8 mouse cellular contexts compared by ENCODE assay signal in the genomic region with DNA sequence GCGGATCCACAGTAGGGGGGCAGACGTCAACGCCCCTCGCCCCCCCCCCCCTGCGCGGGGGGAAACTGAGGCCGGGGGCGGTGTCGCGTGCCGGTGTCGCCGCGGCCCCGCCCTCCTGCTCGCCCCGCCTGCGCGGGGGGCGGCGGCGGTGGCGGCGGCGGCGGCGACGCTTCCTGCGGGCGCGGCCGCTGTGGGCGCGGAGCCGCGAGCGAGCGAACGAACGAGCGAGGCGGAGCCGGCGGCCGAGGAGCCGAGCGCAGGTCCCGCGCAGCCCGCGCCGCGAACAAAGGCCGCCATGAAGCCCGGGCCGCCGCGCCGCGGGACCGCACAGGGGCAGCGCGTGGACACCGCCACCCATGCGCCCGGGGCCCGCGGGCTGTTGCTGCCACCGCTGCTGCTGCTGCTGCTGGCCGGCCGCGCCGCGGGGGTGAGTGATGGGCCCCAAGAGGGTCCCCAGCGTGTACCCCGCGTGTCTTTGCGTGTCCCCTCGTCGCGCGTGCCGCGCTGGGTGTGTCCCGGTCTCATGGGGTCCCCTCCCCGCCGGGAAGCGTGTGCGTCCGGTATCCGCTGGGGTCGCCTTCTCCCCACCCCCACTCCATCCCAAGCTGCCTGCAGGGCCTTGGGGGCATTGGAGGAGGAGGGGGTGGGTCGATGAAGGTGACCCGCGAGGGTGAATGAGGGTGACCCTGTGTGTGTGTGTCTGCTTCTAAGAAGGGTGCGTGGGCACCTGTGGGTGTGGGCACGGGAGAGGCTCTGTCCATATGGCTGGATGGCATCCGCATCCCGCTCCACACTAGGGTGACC. TPM values are rescaled to one million over a fixed set of nuclear protein-coding genes. Genes with fewer than 3 reads are reported as not detected.
A peak's percentile ranks its signal among the peaks of the same experiment; 100 is the strongest.
DNase-seq lines count a peak whose midpoint lies in the region; ATAC-seq and TF ChIP-seq lines count a peak whose summit lies in the region.

A gene (plus strand): TSS at position 162 of the 804 bp plus-strand sequence.

- peak within 1 kb of the TSS; percentile 97 for H3K9ac ChIP-seq in hindbrain, embryonic 11.5 days (ENCODE audit: low read depth, low read length)
- peak within 1 kb of the TSS; percentile 97 for H3K9ac ChIP-seq in limb, embryonic 13.5 days
- peak within 1 kb of the TSS; percentile 98 for H3K9ac ChIP-seq in neural tube, embryonic 12.5 days

- H3K4me3 ChIP-seq in embryonic fibroblast, embryonic 13.5 days (ENCODE audit: insufficient read depth, low read length): peak within 1 kb of the TSS; percentile 80
- H3K4me3 ChIP-seq in hindbrain, embryonic 11.5 days (ENCODE audit: low read depth, low read length): peak within 1 kb of the TSS; percentile 83
- H3K4me3 ChIP-seq in limb, embryonic 13.5 days: peak within 1 kb of the TSS; percentile 91
- peak within 1 kb of the TSS; percentile 82 for H3K4me3 ChIP-seq in neural tube, embryonic 12.5 days

- no peak for DNase-seq in layer of hippocampus, adult 8-10 months (ENCODE audit: low spot score in 2 of 2)
- no peak for DNase-seq in layer of hippocampus, adult 9-10 months (ENCODE audit: low spot score)
- DNase-seq in ZHBTc4 (ENCODE audit: low read depth, low spot score): peak; percentile 32
- peak; percentile 63 for DNase-seq in hindbrain, embryonic 11.5 days (ENCODE audit: low spot score)
- DNase-seq in ovary, postnatal 14 days (ENCODE audit: low spot score): no peak

- H3K27me3 ChIP-seq in hindbrain, embryonic 11.5 days (ENCODE audit: control insufficient read depth, insufficient read depth, low read length): no peaks in the 10 kb centered on the region
- H3K27me3 ChIP-seq in limb, embryonic 13.5 days: no peaks in the 10 kb centered on the region
- peaks cover 8% of the 10 kb centered on the region; the same call in 1 of the 2 replicates for H3K27me3 ChIP-seq in neural tube, embryonic 12.5 days (replicated peaks)

- TF ChIP-seq POLR2A in embryonic fibroblast, embryonic 13.5 days (IDR thresholded peaks at IDR 0.05; ENCODE audit: low read depth, low read length): peak; percentile 37; the same call in 1 of the 2 replicates

- peak within 1 kb of the TSS; percentile 99 for H3K4me2 ChIP-seq in hindbrain, embryonic 11.5 days (replicated peaks; ENCODE audit: low read depth, low read length)
- peak within 1 kb of the TSS; percentile 96 for H3K4me2 ChIP-seq in limb, embryonic 13.5 days (replicated peaks)
- H3K4me2 ChIP-seq in neural tube, embryonic 12.5 days (replicated peaks): peak within 1 kb of the TSS; percentile 97

- H3K27ac ChIP-seq in embryonic fibroblast, embryonic 13.5 days (ENCODE audit: insufficient read depth, low read length): no peak within 1 kb of the TSS
- peak within 1 kb of the TSS; percentile 78 for H3K27ac ChIP-seq in hindbrain, embryonic 11.5 days (ENCODE audit: low read depth, low read length)
- H3K27ac ChIP-seq in limb, embryonic 13.5 days: 0 out of 2 replicates have a peak within 1 kb of the TSS, but pooled peaks have one; percentile 49
- H3K27ac ChIP-seq in neural tube, embryonic 12.5 days: peak within 1 kb of the TSS; percentile 64

- H3K36me3 ChIP-seq in hindbrain, embryonic 11.5 days (ENCODE audit: control insufficient read depth, insufficient read depth, low read length): no peaks in the 10 kb centered on the region
- H3K36me3 ChIP-seq in limb, embryonic 13.5 days: no peaks in the 10 kb centered on the region
- H3K36me3 ChIP-seq in neural tube, embryonic 12.5 days: no peaks in the 10 kb centered on the region

- no peak for TF ChIP-seq CTCF in embryonic fibroblast, embryonic 13.5 days (IDR thresholded peaks at IDR 0.05; ENCODE audit: borderline replicate concordance, insufficient read depth, low read length)

- 3% methylated on average over 50 of the region's 99 CpGs for WGBS in hindbrain, embryonic 11.5 days
- 2% methylated on average over 60 of the region's 99 CpGs for WGBS in limb, embryonic 13.5 days
- 2% methylated on average over 85 of the region's 99 CpGs for WGBS in neural tube, embryonic 12.5 days

- no peaks in the 10 kb centered on the region for H3K9me3 ChIP-seq in hindbrain, embryonic 11.5 days (ENCODE audit: control insufficient read depth, low read length)
- H3K9me3 ChIP-seq in limb, embryonic 13.5 days: no peaks in the 10 kb centered on the region
- H3K9me3 ChIP-seq in neural tube, embryonic 12.5 days: no peaks in the 10 kb centered on the region

- ATAC-seq in hindbrain, embryonic 11.5 days (ENCODE audit: low FRiP score): peak; percentile 57; the same call in 1 of the 2 replicates
- peak; percentile 10; the same call in 1 of the 2 replicates for ATAC-seq in limb, embryonic 13.5 days (ENCODE audit: low FRiP score, low read depth)
- peak; percentile 45 for ATAC-seq in neural tube, embryonic 12.5 days (ENCODE audit: low FRiP score, low read depth)

- H3K4me1 ChIP-seq in embryonic fibroblast, embryonic 13.5 days (ENCODE audit: control insufficient read depth, insufficient read depth, low read length): peaks cover 16% of the 10 kb centered on the region
- peaks cover 16% of the 10 kb centered on the region for H3K4me1 ChIP-seq in hindbrain, embryonic 11.5 days (replicated peaks; ENCODE audit: control insufficient read depth, insufficient read depth, low read length)
- peaks cover 45% of the 10 kb centered on the region for H3K4me1 ChIP-seq in limb, embryonic 13.5 days
- H3K4me1 ChIP-seq in neural tube, embryonic 12.5 days: peaks cover 32% of the 10 kb centered on the region

RNA-seq across cellular contexts. Expression of the gene that starts here (rescaled TPM):
- 100 to 1,000 TPM; 146 to 169 (median 150) TPM for total RNA-seq in layer of hippocampus, adult 8-10 months (2022)
- 96.4 and 135 TPM in 2 replicates for polyA plus RNA-seq in embryonic fibroblast, embryonic 13.5 days (2011; ENCODE audit: insufficient read length, low read depth, missing spikeins)
- polyA plus RNA-seq in hindbrain, embryonic 11.5 days (2014; fragmentation: Nextera tagmentation; extraction: Ambion mirVana): 12.0 and 15.2 TPM in 2 replicates
- polyA plus RNA-seq in limb, embryonic 13.5 days (2015; fragmentation: Nextera tagmentation; extraction: Ambion mirVana): 38.6 and 42.6 TPM in 2 replicates
- 49.4 and 54.2 TPM in 2 replicates for polyA plus RNA-seq in neural tube, embryonic 12.5 days (2016; fragmentation: Nextera tagmentation; extraction: Ambion mirVana)

Comparison
In these comparisons a context has a peak if more than half of its experiments do, and no peak if none do; other contexts are left out.
1. DNase-seq: peak in ZHBTc4 (single experiment) and hindbrain, embryonic 11.5 days (single experiment); none in layer of hippocampus, adult 8-10 months (0 of 2), layer of hippocampus, adult 9-10 months (single experiment) and ovary, postnatal 14 days (single experiment).
2. Peak in every context shown above with its lines, with median percentiles within 50 percentile points of each other: H3K4me3 ChIP-seq, ATAC-seq, H3K4me2 ChIP-seq and H3K9ac ChIP-seq.